Mouse (Mus musculus): ENCODE measurements around the gene Tspan3. TPM values are rescaled to one million over a fixed set of nuclear protein-coding genes. Genes with fewer than 3 reads are reported as not detected.

Tspan3 gene
- polyA plus RNA-seq, 1 experiment from 2014 or later, result 154 TPM

- H3K4me2 ChIP-seq, result no peak overlapping the region
- DNase-seq (ENCODE audit: low spot score), result no peak
- no peak for ATAC-seq (replicated peaks; ENCODE audit: low FRiP score)
- H3K4me3 ChIP-seq (ENCODE audit: low read depth, low read length), result no peak overlapping the region
- H3K27ac ChIP-seq (ENCODE audit: low read depth, low read length), result no peak overlapping the region
- H3K9me3 ChIP-seq (ENCODE audit: control insufficient read depth, low read length), result no peaks in the 10 kb centered on the region
- peaks cover 3% of the 10 kb centered on the region; the same call in 1 of the 2 replicates for H3K4me1 ChIP-seq (replicated peaks; ENCODE audit: control insufficient read depth, insufficient read depth, low read length)
- no peaks in the 10 kb centered on the region for H3K36me3 ChIP-seq (ENCODE audit: control insufficient read depth, insufficient read depth, low read length)
- no peaks in the 10 kb centered on the region for H3K27me3 ChIP-seq (replicated peaks; ENCODE audit: control insufficient read depth, insufficient read depth, low read length)
- 30% methylated on average over 2 of the region's 2 CpGs for WGBS
- no peak overlapping the region for H3K9ac ChIP-seq (ENCODE audit: low read depth, low read length)
These were observed 73.2 kb downstream of the Tspan3 start for GRCm38 (mm10) chr9:56092102-56092501.

- no peaks in the 10 kb centered on the region for H3K36me3 ChIP-seq (ENCODE audit: control insufficient read depth, insufficient read depth, low read length)
- H3K27ac ChIP-seq (ENCODE audit: low read depth, low read length), result no peak overlapping the region
- DNase-seq (ENCODE audit: low spot score), result no peak
- H3K4me2 ChIP-seq, result peak overlapping the region; percentile 44
- H3K4me3 ChIP-seq (ENCODE audit: low read depth, low read length), result peak overlapping the region; percentile 7; the same call in 1 of the 2 replicates
- no peak overlapping the region for H3K9ac ChIP-seq (ENCODE audit: low read depth, low read length)
- H3K4me1 ChIP-seq (replicated peaks; ENCODE audit: control insufficient read depth, insufficient read depth, low read length), result peaks cover 3% of the 10 kb centered on the region; the same call in 1 of the 2 replicates
- H3K9me3 ChIP-seq (ENCODE audit: control insufficient read depth, low read length), result no peaks in the 10 kb centered on the region
- ATAC-seq (replicated peaks; ENCODE audit: low FRiP score), result no peak
- H3K27me3 ChIP-seq (replicated peaks; ENCODE audit: control insufficient read depth, insufficient read depth, low read length), result no peaks in the 10 kb centered on the region
- 46% methylated on average over 5 of the region's 5 CpGs for WGBS
These were observed 74.6 kb downstream of the Tspan3 start for GRCm38 (mm10) chr9:56090546-56091225.

GRCm38 (mm10) chr9:56089778-56090520, 75.3 kb downstream of the Tspan3 start, which contains the start of gene Pstpip1:
Gene Pstpip1, plus strand, starts transcription at chr9:56089962.
- ATAC-seq (replicated peaks; ENCODE audit: low FRiP score) (peak; percentile 43; the same call in 1 of the 2 replicates), DNase-seq (ENCODE audit: low spot score) (peak; percentile 44)
- Histone ChIP-seq H3K9ac (ENCODE audit: low read depth, low read length) (no peak within 1 kb of the TSS; the same call in 1 of the 2 replicates), H3K4me1 (replicated peaks; ENCODE audit: control insufficient read depth, insufficient read depth, low read length) (peaks cover 3% of the 10 kb centered on the region; the same call in 1 of the 2 replicates), H3K27ac (ENCODE audit: low read depth, low read length) (no peak within 1 kb of the TSS), H3K4me2 (peak within 1 kb of the TSS; percentile 44), H3K9me3 (ENCODE audit: control insufficient read depth, low read length) (no peaks in the 10 kb centered on the region), H3K36me3 (ENCODE audit: control insufficient read depth, insufficient read depth, low read length) (no peaks in the 10 kb centered on the region), H3K4me3 (ENCODE audit: low read depth, low read length) (peak within 1 kb of the TSS; percentile 7), H3K27me3 (replicated peaks; ENCODE audit: control insufficient read depth, insufficient read depth, low read length) (no peaks in the 10 kb centered on the region)
- WGBS, result 27% methylated on average over 22 of the region's 22 CpGs

GRCm38 (mm10) chr9:56086524-56086923, 78.8 kb downstream of the Tspan3 start:
- Histone ChIP-seq H3K27me3 (replicated peaks; ENCODE audit: control insufficient read depth, insufficient read depth, low read length) (no peaks in the 10 kb centered on the region), H3K9ac (ENCODE audit: low read depth, low read length) (no peak overlapping the region), H3K4me3 (ENCODE audit: low read depth, low read length) (no peak overlapping the region), H3K36me3 (ENCODE audit: control insufficient read depth, insufficient read depth, low read length) (no peaks in the 10 kb centered on the region), H3K27ac (ENCODE audit: low read depth, low read length) (no peak overlapping the region), H3K9me3 (ENCODE audit: control insufficient read depth, low read length) (no peaks in the 10 kb centered on the region), H3K4me1 (replicated peaks; ENCODE audit: control insufficient read depth, insufficient read depth, low read length) (peaks cover 3% of the 10 kb centered on the region; the same call in 1 of the 2 replicates), H3K4me2 (no peak overlapping the region)
- DNase-seq (ENCODE audit: low spot score) (no peak), ATAC-seq (replicated peaks; ENCODE audit: low FRiP score) (no peak)
- WGBS, result 77% methylated on average over 5 of the region's 5 CpGs

Other genes with a start within 250 kb of the Tspan3 start
- gene Scaper, start 227.4 kb downstream of the Tspan3 start, polyA plus RNA-seq (2014; fragmentation: Nextera tagmentation; extraction: Ambion mirVana), result 4.3 and 4.9 TPM in 2 replicates
- not detected in 2 replicates for gene 4930563M21Rik, start 154.9 kb downstream of the Tspan3 start, polyA plus RNA-seq (2014; fragmentation: Nextera tagmentation; extraction: Ambion mirVana)
- gene Rcn2, start 123.6 kb downstream of the Tspan3 start, polyA plus RNA-seq (2014; fragmentation: Nextera tagmentation; extraction: Ambion mirVana), result 104 and 108 TPM in 2 replicates
- 1.6 and 1.8 TPM in 2 replicates for gene Pstpip1, start 75.5 kb downstream of the Tspan3 start, polyA plus RNA-seq (2014; fragmentation: Nextera tagmentation; extraction: Ambion mirVana)